Mouse (Mus musculus) megakaryocyte, embryonic 14.5 days (primary cell): Measurements from ENCODE around the gene Orm3. TPM values are rescaled to one million over a fixed set of nuclear protein-coding genes. Genes with fewer than 3 reads are reported as not detected.

Experiments used
- H3K27me3 ChIP-seq: replicated peaks from 2 replicates; pipeline ENCODE3; 2012; ENCODE audit warnings: inconsistent platforms
- H3K36me3 ChIP-seq: replicated peaks from 2 replicates; pipeline ENCODE3; 2012; ENCODE audit warnings: low read length, inconsistent platforms, mixed read lengths
- H3K4me1 ChIP-seq: 2 replicates; pipeline ENCODE4 v1.6.1; 2012; ENCODE audit warnings: inconsistent platforms
- H3K4me3 ChIP-seq: replicated peaks from 2 replicates; pipeline ENCODE3; 2012; ENCODE audit warnings: moderate library complexity, mild to moderate bottlenecking, inconsistent platforms
- H3K9me3 ChIP-seq: 2 replicates; pipeline ENCODE4 v1.6.1; 2012; ENCODE audit warnings: inconsistent platforms
- FLI1 ChIP-seq: IDR thresholded peaks from 2 replicates; pipeline ENCODE4 v1.6.1; 2012; ENCODE audit warnings: low read length, inconsistent platforms, mixed read lengths
- GATA1 ChIP-seq: IDR thresholded peaks from 3 replicates; pipeline ENCODE4 v1.6.1; 2012; ENCODE audit warnings: mixed read lengths, low read length, inconsistent platforms, borderline replicate concordance
- polyA plus RNA-seq: library from polyadenylated mRNA; stranded (reverse); fragments of >175 nt; gene quantifications from 2 replicates; pipeline ENCODE4 v1.2.3, GENCODE M21; 2012; ENCODE audit warnings: low replicate concordance; ENCODE audit not compliant: insufficient read depth

Gene Orm3
- polyA plus RNA-seq, 1 experiment, result not detected

- Histone ChIP-seq H3K9me3 (peaks cover 11% of the 10 kb centered on the region; the same call in 1 of the 2 replicates), H3K4me1 (no peaks in the 10 kb centered on the region), H3K4me3 (no peak overlapping the region), H3K27me3 (peaks cover 17% of the 10 kb centered on the region), H3K36me3 (no peaks in the 10 kb centered on the region)
- no peak for TF ChIP-seq GATA1
- no peak for TF ChIP-seq FLI1
These were observed 22.6 kb upstream of the Orm3 start for GRCm38 (mm10) chr4:63333403-63333802.

- no peak for TF ChIP-seq GATA1
- TF ChIP-seq FLI1, result no peak
- Histone ChIP-seq H3K4me1 (no peaks in the 10 kb centered on the region), H3K4me3 (no peak overlapping the region), H3K36me3 (no peaks in the 10 kb centered on the region), H3K27me3 (peaks cover 12% of the 10 kb centered on the region), H3K9me3 (no peaks in the 10 kb centered on the region)
These were observed 17.4 kb upstream of the Orm3 start for GRCm38 (mm10) chr4:63338414-63339076.

- Histone ChIP-seq H3K36me3 (no peaks in the 10 kb centered on the region), H3K9me3 (no peaks in the 10 kb centered on the region)
- no peak for TF ChIP-seq FLI1
- TF ChIP-seq GATA1, result no peak
These were observed 13.5 kb upstream of the Orm3 start for GRCm38 (mm10) chr4:63342491-63342890.

GRCm38 (mm10) chr4:63343608-63344007 is 12.4 kb upstream of the Orm3 start:
- TF ChIP-seq GATA1 (no peak), FLI1 (no peak)
- H3K4me1 ChIP-seq, result no peaks in the 10 kb centered on the region
- H3K36me3 ChIP-seq, result no peaks in the 10 kb centered on the region
- H3K4me3 ChIP-seq, result no peak overlapping the region
- H3K27me3 ChIP-seq, result peaks cover 38% of the 10 kb centered on the region
- H3K9me3 ChIP-seq, result no peaks in the 10 kb centered on the region

More at GRCm38 (mm10) chr4:63342491-63342890, 13.5 kb upstream of the Orm3 start:
- no peaks in the 10 kb centered on the region for H3K4me1 ChIP-seq
- H3K4me3 ChIP-seq, result no peak overlapping the region
- H3K27me3 ChIP-seq, result peaks cover 38% of the 10 kb centered on the region

GRCm38 (mm10) chr4:63344295-63344694 is 11.7 kb upstream of the Orm3 start, which contains the start of gene Orm1:
Gene Orm1 (plus strand): TSS chr4:63344560.
- H3K27me3 ChIP-seq, result peaks cover 37% of the 10 kb centered on the region
- no peak for TF ChIP-seq FLI1
- no peak for TF ChIP-seq GATA1
- no peaks in the 10 kb centered on the region for H3K36me3 ChIP-seq
- H3K4me1 ChIP-seq, result no peaks in the 10 kb centered on the region
- H3K4me3 ChIP-seq, result no peak within 1 kb of the TSS
- H3K9me3 ChIP-seq, result no peaks in the 10 kb centered on the region

GRCm38 (mm10) chr4:63345261-63345660 is 10.7 kb upstream of the Orm3 start:
- H3K4me1 ChIP-seq, result peaks cover 4% of the 10 kb centered on the region
- no peaks in the 10 kb centered on the region for H3K9me3 ChIP-seq
- no peak overlapping the region for H3K4me3 ChIP-seq
- H3K27me3 ChIP-seq, result peaks cover 39% of the 10 kb centered on the region
- H3K36me3 ChIP-seq, result no peaks in the 10 kb centered on the region
- TF ChIP-seq FLI1, result no peak
- TF ChIP-seq GATA1, result no peak

- Histone ChIP-seq H3K4me1 (peaks cover 7% of the 10 kb centered on the region), H3K4me3 (no peak overlapping the region), H3K9me3 (no peaks in the 10 kb centered on the region), H3K27me3 (peaks cover 44% of the 10 kb centered on the region), H3K36me3 (no peaks in the 10 kb centered on the region)
- no peak for TF ChIP-seq GATA1
- no peak for TF ChIP-seq FLI1
These were observed 9.3 kb upstream of the Orm3 start for GRCm38 (mm10) chr4:63346659-63347058.

- TF ChIP-seq FLI1, result no peak
- TF ChIP-seq GATA1, result no peak
- Histone ChIP-seq H3K4me3 (no peak overlapping the region), H3K4me1 (peaks cover 7% of the 10 kb centered on the region), H3K9me3 (no peaks in the 10 kb centered on the region), H3K36me3 (no peaks in the 10 kb centered on the region), H3K27me3 (peaks cover 48% of the 10 kb centered on the region)
These were observed 7.4 kb upstream of the Orm3 start for GRCm38 (mm10) chr4:63348524-63348923.

- Histone ChIP-seq H3K27me3 (peaks cover 40% of the 10 kb centered on the region), H3K4me1 (peaks cover 29% of the 10 kb centered on the region), H3K36me3 (no peaks in the 10 kb centered on the region), H3K9me3 (no peaks in the 10 kb centered on the region), H3K4me3 (no peak overlapping the region)
- TF ChIP-seq GATA1 (no peak), FLI1 (no peak)
These were observed 1.1 kb downstream of the Orm3 start for GRCm38 (mm10) chr4:63356981-63357570.

- TF ChIP-seq GATA1 (no peak), FLI1 (no peak)
These were observed 3.9 kb downstream of the Orm3 start for GRCm38 (mm10) chr4:63359861-63360260.

More at GRCm38 (mm10) chr4:63359861-63360260, 3.9 kb downstream of the Orm3 start:
- H3K9me3 ChIP-seq, result no peaks in the 10 kb centered on the region
- H3K27me3 ChIP-seq, result peaks cover 36% of the 10 kb centered on the region
- H3K36me3 ChIP-seq, result no peaks in the 10 kb centered on the region
- peaks cover 22% of the 10 kb centered on the region for H3K4me1 ChIP-seq
- no peak overlapping the region for H3K4me3 ChIP-seq
